In the genomic region with DNA sequence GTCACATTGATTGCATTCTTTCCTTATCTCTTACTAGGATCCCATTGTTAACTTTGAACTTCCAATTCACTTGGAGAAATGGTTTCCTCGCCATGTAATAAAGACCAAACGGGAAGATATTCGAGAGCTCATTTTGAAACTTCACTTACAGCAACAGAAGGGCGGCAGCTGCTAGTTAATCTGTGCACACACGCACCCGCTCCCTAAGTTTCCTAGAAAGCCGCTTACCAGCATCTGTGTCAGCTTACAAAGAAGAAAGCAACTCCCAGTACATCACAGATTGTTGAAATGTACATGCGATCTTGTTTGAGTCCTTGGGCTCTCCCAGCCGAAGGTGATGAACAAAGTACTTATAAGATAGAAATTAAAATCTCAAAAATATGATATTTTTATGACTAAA, we compare ENCODE assay signal across 13 mouse cellular contexts. TPM values are rescaled to one million over a fixed set of nuclear protein-coding genes. Genes with fewer than 3 reads are reported as not detected.
DNase-seq lines count a peak whose midpoint lies in the region; TF ChIP-seq lines count a peak whose summit lies in the region.
"Had no signal": no experiment of that assay in that cellular context is flagged by ENCODE, and none has a peak within 500 bp of the region (broad histone marks: within the 10 kb centered on the region; RNA-seq: fewer than 3 reads in every experiment).

No protein-coding gene starts in this region.

- H3K27me3 ChIP-seq in heart, embryonic 10.5 days (ENCODE audit: insufficient read depth, poor library complexity, severe bottlenecking) = no peaks in the 10 kb centered on the region
- H3K27me3 ChIP-seq: hindbrain, embryonic 12.5 days; liver, embryonic 12.5 days had no signal

- intact Hi-C loops in gastrocnemius, adult 2 months (cut with DNase I) = no loop called here

- H3K36me3 ChIP-seq in heart, embryonic 10.5 days = peaks cover 21% of the 10 kb centered on the region

- no peak overlapping the region for H3K27ac ChIP-seq in heart, embryonic 10.5 days
- no peak overlapping the region for H3K27ac ChIP-seq in layer of hippocampus, adult 2 months
- H3K27ac ChIP-seq in gastrocnemius, adult 2 months = no peak overlapping the region
- H3K27ac ChIP-seq: hindbrain, embryonic 12.5 days; liver, embryonic 12.5 days had no signal

- H3K9me3 ChIP-seq in heart, embryonic 10.5 days = no peaks in the 10 kb centered on the region
- H3K9me3 ChIP-seq: hindbrain, embryonic 12.5 days; liver, embryonic 12.5 days had no signal

- 90% methylated on average over 9 of the region's 9 CpGs for WGBS in heart, embryonic 10.5 days

- TF ChIP-seq POLR2A in brain, embryonic 14.5 days (IDR thresholded peaks at IDR 0.05; ENCODE audit: borderline replicate concordance, extremely low read depth, insufficient read depth, insufficient read length, poor library complexity, severe bottlenecking) = no peak

- no peak overlapping the region for H3K4me3 ChIP-seq in heart, embryonic 10.5 days
- no peak overlapping the region for H3K4me3 ChIP-seq in layer of hippocampus, adult 2 months
- H3K4me3 ChIP-seq in gastrocnemius, adult 2 months = no peak overlapping the region
- H3K4me3 ChIP-seq: hindbrain, embryonic 12.5 days; liver, embryonic 12.5 days had no signal

- peak; percentile 78 for DNase-seq in heart, adult 11 months
- no peak for DNase-seq in heart, embryonic 10.5 days (ENCODE audit: low spot score)
- peak; percentile 69 for DNase-seq in brain, embryonic 14.5 days (ENCODE audit: low read depth)
- peak; percentile 76 to 78 for DNase-seq in layer of hippocampus, adult 2 months (ENCODE audit: low spot score in 2 of 2)
- peak; percentile 66 for DNase-seq in retina, postnatal 1 day
- DNase-seq in gastrocnemius, adult 2 months = no peak
- no peak for DNase-seq in kidney, adult 9 months
- DNase-seq: adrenal gland, postnatal 10 days; kidney, adult 18-20 months had no signal

- no peak for TF ChIP-seq CTCF in brain, embryonic 14.5 days (IDR thresholded peaks at IDR 0.05; ENCODE audit: borderline replicate concordance, extremely low read depth, insufficient read depth, insufficient read length)
- no peak for TF ChIP-seq CTCF in layer of hippocampus, adult 2 months (conservative IDR thresholded peaks at IDR 0.05)
- no peak for TF ChIP-seq CTCF in gastrocnemius, adult 2 months (IDR thresholded peaks at IDR 0.05)

- no peaks in the 10 kb centered on the region for H3K4me1 ChIP-seq in heart, embryonic 10.5 days
- H3K4me1 ChIP-seq: hindbrain, embryonic 12.5 days; liver, embryonic 12.5 days had no signal

RNA-seq across cellular contexts. Expression of a gene that starts 15.9 kb away (rescaled TPM):
- polyA plus RNA-seq in heart, embryonic 10.5 days (2016; fragmentation: Nextera tagmentation; extraction: Ambion mirVana) = 0.02 and 0.10 TPM in 2 replicates
- polyA plus RNA-seq in brain, embryonic 14.5 days (2012; rRNA removed) = 0.90 and 1.2 TPM in 2 replicates
- total RNA-seq in layer of hippocampus, adult 2 months (2021) = 1 to 10 TPM in 1 of 2 experiments, under 1 TPM in 1; 0.97 to 1.1 TPM
- total RNA-seq in gastrocnemius, adult 2 months (2021) = under 1 TPM; 0.05 to 0.17 TPM
- total RNA-seq: common myeloid progenitor, adult 5-6 weeks; ES-E14 had no signal

Comparison
In these comparisons a context has a peak if more than half of its experiments do, and no peak if none do; other contexts are left out.
1. DNase-seq: peak in heart, adult 11 months (single experiment), brain, embryonic 14.5 days (single experiment), layer of hippocampus, adult 2 months (2 of 2) and retina, postnatal 1 day (single experiment); none in heart, embryonic 10.5 days (single experiment), gastrocnemius, adult 2 months (single experiment) and kidney, adult 9 months (single experiment).